Mouse (Mus musculus): Measurements from ENCODE around the gene Clcn6.
"Not testable (repeated sequence)": the region's sequence is repeated elsewhere in the genome, so short reads cannot be mapped to it uniquely, and the experiment has no call there.

Clcn6 gene

DNA sequence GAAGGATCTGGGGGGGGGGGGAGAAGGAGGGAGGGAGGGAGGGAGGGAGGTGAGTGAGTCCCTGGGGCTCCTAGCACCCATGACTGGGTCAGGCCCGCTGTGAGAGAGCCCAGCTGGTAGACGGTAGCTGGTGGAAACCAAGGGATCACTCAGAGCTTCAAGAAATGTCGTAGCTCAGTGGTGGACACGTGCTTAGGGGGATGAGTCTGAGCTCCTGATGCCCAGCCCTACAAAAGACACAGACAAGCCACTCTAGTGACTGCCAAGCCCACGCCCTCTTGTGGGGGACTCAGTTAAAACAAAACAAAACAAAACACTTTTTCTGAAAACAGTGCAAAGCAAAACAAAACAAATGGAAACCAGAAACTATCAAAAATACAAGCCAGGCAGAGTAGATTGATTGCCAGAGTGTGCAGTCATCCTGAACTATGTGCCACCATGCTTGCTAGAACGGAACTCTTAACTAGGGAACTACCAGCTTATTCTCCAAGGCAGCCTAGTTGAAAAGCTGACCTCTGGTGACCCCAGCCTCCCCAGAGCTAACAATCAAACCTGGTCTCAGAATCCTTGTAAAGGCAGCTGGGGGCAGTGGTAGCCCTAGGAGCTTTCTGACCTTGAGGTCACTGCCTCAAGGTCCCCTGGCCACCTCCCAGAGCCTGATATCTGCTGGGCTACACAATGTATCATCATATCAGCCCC, 27.2 kb upstream of the Clcn6 start:
- DNase-seq (ENCODE audit: low spot score): no peak

- DNase-seq (ENCODE audit: low spot score): no peak
Observed at GRCm38 (mm10) chr4:148061086-148061480, 22.5 kb upstream of the Clcn6 start.

DNA sequence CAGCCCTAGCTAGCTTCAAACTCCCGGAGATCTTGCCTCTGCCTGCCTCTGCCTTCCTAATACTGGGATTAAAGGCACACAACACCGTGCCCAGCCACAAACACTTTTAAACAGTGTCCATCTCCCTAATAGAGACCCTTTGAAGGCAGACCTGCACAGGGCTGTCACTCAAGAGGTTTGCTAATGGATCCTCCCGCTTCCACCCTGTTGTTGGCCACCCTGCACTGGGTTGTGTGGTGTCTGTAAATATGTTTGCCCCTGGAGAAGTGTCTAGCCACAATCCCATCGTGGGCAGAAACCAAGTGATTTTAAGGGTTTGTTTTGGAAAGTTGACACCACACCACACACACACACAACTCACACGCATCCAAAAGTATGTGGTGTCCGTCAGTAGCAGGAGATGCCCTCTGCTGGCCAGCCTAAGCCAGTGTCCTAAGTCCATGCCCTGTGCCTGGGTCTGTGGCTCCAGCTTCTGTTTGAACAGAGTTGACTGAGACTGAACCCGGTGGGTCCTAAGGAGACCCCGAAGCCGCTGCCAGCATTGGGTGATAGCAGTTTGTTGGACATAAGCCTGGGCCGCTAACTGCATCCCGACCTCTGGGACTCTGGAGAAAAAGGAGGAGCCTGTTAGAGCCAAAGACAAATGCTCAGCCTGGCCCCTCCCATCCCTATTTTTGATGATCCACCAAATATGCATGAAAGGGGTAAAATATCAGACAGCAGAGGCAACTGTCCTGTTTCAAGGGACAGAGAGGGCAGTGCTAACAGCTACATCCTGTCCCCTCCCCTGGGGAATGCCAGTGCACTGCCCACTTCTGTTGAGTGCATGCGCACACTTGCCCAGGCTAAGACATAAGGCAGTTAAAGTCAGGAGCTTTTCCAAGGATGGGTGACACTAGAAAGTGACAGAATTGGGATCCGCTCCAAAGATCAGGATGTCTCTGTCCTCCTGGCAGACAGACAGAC, 21.8 kb upstream of the Clcn6 start:
- no peak for DNase-seq (ENCODE audit: low spot score)

DNA sequence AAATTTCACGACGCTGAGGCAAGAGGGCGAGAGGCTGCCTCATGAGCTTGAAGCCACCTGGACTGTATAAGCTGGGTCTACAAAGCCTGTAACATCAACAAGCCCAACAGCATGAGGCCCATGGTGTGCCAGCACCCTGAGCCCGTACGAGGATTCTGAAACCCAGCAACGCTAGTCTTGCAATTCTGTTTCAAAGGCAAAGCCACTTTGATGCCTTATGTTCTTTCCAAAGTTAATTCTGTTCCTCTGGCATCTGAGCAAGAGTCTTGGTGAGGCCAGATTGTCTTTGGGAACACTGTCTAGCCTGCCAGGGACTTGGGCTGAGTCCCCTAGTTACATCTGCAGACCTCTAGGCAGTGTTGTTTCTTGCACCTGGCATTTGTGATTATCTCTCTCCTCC, 20.4 kb upstream of the Clcn6 start:
- DNase-seq (ENCODE audit: low spot score): no peak

GRCm38 (mm10) chr4:148058218-148058819, 19.7 kb upstream of the Clcn6 start:
- DNase-seq (ENCODE audit: low spot score): no peak

DNA sequence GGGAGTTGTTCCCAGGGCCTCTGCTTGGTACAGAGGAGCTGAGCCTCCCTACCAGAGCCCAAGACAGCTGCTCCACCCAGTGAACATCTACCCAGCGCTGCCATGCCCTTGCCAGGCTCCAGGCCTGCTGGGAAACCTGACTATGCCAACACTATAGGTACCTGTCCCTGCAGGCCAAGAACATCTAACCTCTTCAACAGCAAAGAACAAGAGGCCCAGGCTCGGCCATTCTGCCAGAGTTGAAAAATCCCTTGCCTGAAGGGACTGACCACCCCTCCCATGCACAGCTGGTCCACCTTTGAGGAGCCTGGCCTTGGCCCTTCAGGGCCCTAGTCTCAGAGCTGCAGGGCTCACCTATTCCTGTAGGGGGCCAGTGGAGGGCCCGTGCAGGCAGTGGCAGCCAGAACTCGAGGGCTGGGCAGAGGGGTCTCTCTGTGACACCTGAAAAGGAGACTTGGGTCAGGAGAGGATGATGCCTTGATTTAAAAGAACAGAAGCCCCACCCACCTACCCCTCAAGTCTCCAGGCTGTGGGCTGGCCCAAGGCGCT, 19.1 kb upstream of the Clcn6 start:
- DNase-seq (ENCODE audit: low spot score): no peak

DNA sequence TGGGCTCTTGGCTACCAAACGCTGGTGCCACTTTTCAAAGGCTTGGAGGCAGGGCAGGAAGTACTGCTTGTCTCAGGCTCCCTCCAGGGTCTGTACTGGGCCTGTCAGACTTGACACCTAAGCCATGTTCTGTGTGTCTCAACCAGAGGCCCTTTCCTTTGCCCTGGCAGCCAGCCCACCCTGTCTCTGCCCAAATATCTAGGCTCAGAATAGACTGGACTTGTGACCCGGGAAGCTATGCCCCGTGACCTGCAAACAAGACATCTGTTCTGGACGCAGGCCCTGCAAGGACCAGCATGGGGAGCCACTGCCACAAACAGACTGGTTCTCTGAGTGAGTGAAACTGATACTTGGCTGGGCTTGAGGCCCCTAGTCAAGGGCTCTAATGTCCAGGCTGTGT, 18.2 kb upstream of the Clcn6 start:
- no peak for DNase-seq (ENCODE audit: low spot score)

DNA sequence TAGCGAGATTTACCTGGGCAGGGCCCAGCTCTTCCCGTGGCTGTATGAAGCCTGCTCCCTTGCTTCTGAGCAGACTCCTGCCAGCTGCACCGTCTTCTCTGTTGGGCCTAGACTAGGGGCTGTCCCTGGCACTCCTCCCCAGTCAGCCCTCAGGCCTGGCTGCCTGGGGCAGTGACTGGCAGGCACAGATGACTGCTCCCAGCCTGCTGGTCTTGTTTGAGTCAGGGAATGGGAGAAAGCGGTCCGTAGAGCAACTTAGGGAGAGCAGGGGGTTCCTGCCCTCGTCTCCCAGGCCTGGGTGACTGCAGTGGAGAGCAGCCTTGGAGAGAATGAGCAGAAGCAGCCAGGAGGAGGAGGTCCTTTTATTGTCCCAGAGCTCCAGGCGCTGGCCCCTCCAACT, 17.6 kb upstream of the Clcn6 start:
- DNase-seq (ENCODE audit: low spot score): no peak

- DNase-seq (ENCODE audit: low spot score): no peak
Observed at GRCm38 (mm10) chr4:148054961-148055695, 16.5 kb upstream of the Clcn6 start.

DNA sequence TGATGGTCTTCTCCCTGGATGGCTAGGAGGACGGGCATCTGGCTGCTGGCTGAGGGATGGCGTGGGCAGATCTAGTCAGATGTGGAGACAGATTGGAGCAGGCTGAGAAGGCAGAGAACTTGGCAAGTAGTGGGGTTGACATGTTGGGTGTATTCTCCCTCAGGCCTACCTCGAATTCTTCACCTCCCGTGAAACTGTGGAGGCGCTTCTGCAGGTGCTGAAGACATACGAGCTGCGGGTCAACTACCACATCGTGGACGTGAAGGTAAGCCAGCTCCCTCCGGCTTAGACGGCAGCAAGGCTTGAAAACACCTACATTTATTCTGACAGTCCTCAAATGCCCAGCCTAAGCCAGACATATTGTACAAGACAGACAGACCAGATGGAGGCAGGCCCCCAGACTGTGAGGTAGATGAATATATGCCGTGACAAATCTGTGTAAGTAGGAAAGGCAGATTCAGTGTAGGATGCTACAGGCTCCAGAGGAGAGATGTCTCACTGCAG, 14.8 kb upstream of the Clcn6 start:
- DNase-seq (ENCODE audit: low spot score): no peak

- DNase-seq (ENCODE audit: low spot score): no peak
Observed at GRCm38 (mm10) chr4:148052976-148053375, 14.4 kb upstream of the Clcn6 start.

GRCm38 (mm10) chr4:148051886-148052285, 13.3 kb upstream of the Clcn6 start:
- DNase-seq (ENCODE audit: low spot score): no peak

DNA sequence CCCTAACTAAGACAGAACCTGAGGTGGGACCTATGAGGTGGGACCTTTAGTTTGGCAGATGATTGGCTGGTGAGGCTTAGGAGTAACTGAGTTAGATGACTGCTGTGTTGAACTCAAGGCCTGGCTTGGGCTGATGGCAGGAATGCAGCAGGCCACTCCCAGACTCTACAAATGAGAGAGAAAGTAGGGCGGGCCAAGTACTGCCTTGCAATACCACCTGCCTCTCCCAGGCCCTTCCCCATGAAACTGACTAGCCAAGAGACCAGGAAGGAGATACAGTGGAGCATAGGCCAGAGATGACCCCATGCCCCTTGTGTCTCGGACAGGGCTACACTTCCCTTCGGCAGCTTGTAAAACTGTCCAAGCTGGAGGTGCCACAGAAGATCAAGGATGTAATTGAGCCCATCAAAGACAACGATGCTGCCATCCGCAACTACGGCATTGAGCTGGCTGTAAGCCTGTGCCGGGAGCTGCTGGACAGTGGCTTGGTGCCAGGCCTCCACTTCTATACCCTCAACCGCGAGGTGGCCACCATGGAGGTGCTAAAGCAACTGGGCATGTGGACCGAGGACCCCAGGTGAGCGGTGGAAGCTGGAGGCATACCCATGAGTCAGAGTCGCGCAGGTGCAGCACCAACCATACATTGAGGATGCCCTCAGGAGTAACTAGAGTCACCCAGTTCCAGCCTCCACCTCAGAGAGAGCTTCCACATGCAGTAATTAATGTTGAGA, 12.6 kb upstream of the Clcn6 start:
- no peak for DNase-seq (ENCODE audit: low spot score)

GRCm38 (mm10) chr4:148050396-148050914, 11.8 kb upstream of the Clcn6 start:
- not testable (repeated sequence) for DNase-seq (ENCODE audit: low spot score)

- DNase-seq (ENCODE audit: low spot score): no peak
Observed at GRCm38 (mm10) chr4:148046450-148047031, 7.9 kb upstream of the Clcn6 start.

- DNase-seq (ENCODE audit: low spot score): no peak
Observed at GRCm38 (mm10) chr4:148044113-148044512, 5.5 kb upstream of the Clcn6 start.

DNA sequence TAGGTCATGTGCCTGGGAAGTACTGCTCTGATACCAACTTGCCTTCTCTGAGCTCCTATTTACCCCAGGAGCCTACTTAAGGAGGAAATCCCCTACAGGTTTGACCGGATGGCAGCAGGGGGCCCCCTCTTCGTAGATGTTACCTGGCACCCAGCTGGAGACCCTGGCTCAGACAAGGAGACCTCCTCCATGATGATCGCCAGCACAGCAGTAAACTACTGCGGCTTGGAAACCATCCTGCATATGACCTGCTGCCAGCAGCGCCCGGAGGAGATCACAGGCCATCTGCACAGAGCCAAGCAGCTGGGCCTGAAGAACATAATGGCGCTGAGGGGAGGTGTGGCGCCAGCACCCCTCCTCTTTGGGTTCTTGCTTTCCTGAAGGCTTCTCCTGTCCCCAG, 4.7 kb upstream of the Clcn6 start:
- DNase-seq (ENCODE audit: low spot score): not testable (repeated sequence)

DNA sequence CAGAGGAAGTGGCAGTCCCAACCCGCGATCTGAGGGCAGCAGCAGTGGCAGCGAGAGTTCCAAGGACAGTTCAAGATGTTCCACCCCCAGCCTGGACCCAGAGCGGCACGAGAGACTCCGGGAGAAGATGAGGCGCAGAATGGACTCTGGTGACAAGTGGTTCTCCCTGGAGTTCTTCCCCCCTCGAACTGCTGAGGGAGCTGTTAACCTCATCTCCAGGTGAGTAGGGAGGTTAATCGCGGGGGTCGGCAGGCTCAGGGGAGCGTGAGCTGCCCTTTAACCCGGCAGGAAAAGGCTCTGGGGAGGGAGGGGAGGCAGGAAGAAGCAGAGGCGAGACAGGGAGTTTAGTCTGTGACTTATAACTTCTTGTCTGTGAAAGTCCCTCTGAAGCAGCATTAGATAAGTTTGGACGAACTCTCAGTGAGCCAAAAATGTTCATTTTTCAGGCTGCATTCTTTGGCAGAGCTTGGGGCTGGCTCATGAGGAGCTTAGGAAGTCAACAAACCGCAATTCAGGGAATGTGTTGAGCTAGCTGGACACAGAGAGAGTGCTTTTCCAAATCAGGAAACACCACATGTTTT, 3.1 kb upstream of the Clcn6 start:
- DNase-seq (ENCODE audit: low spot score): peak; percentile 37

GRCm38 (mm10) chr4:148040933-148041610, 2.5 kb upstream of the Clcn6 start:
- DNase-seq (ENCODE audit: low spot score): peak; percentile 80

Data from urinary bladder, postnatal 14 days (tissue).